ENCODE assay signal across 8 mouse cellular contexts in genomic region chr2:74825730-74826430, GRCm38 (mm10). TPM values are rescaled to one million over a fixed set of nuclear protein-coding genes. Genes with fewer than 3 reads are reported as not detected.
DNase-seq lines count a peak whose midpoint lies in the region; ATAC-seq and TF ChIP-seq lines count a peak whose summit lies in the region.

Gene Mtx2, plus strand, starts transcription at chr2:74825803.

- no peaks in the 10 kb centered on the region for H3K36me3 ChIP-seq in embryonic facial prominence, embryonic 13.5 days
- H3K36me3 ChIP-seq in heart, adult 2 months (ENCODE audit: control insufficient read depth, insufficient read depth, low read length) = no peaks in the 10 kb centered on the region

- peak within 1 kb of the TSS; percentile 84 for H3K4me3 ChIP-seq in embryonic facial prominence, embryonic 13.5 days
- peak within 1 kb of the TSS; percentile 95 for H3K4me3 ChIP-seq in heart, adult 2 months

- no peaks in the 10 kb centered on the region for H3K79me2 ChIP-seq in heart, adult 2 months (replicated peaks; ENCODE audit: control insufficient read depth, insufficient read depth, low read length)

- no peak for TF ChIP-seq EP300 in heart, adult 2 months (IDR thresholded peaks at IDR 0.05; ENCODE audit: insufficient read depth, low read depth, low read length)

- TF ChIP-seq POLR2A in heart, adult 2 months (IDR thresholded peaks at IDR 0.05; ENCODE audit: insufficient read depth, low read depth, low read length) = peak; percentile 60

- H3K4me2 ChIP-seq in embryonic facial prominence, embryonic 13.5 days = peak within 1 kb of the TSS; percentile 69

- WGBS in embryonic facial prominence, embryonic 13.5 days = under 1% methylated on average over 69 of the region's 74 CpGs
- under 1% methylated on average over 74 of the region's 74 CpGs for WGBS in heart, adult 2 months

- intact Hi-C loops in heart, adult 2 months (cut with DNase I) = loop anchor here (5.0 kb wide), 1 partner anchor 141 kb away; no protein-coding TSS in a partner anchor

- H3K4me1 ChIP-seq in embryonic facial prominence, embryonic 13.5 days = no peaks in the 10 kb centered on the region; the same call in 1 of the 2 replicates
- no peaks in the 10 kb centered on the region; the same call in 1 of the 2 replicates for H3K4me1 ChIP-seq in heart, adult 2 months (ENCODE audit: control insufficient read depth, insufficient read depth, low read length)

- no peak for TF ChIP-seq CTCF in heart, adult 2 months (IDR thresholded peaks at IDR 0.05)

- peak within 1 kb of the TSS; percentile 95 for H3K9ac ChIP-seq in embryonic facial prominence, embryonic 13.5 days
- H3K9ac ChIP-seq in heart, adult 2 months (ENCODE audit: low read depth, low read length) = peak within 1 kb of the TSS; percentile 80

- DNase-seq in 3T3-L1 (ENCODE audit: low read depth, low spot score) (peak; percentile 82), liver (peak; percentile 86)
- DNase-seq in adrenal gland, postnatal 36 days = peak; percentile 86 to 91
- DNase-seq in heart, adult 2 months = peak; percentile 84 to 87
- peak; percentile 85 for DNase-seq in kidney, adult 9 months
- DNase-seq in spleen, postnatal 4 days (ENCODE audit: low spot score in 2 of 2) = peak; percentile 67 to 86

- H3K27ac ChIP-seq in embryonic facial prominence, embryonic 13.5 days = peak within 1 kb of the TSS; percentile 89
- H3K27ac ChIP-seq in heart, adult 2 months = peak within 1 kb of the TSS; percentile 89

- H3K27me3 ChIP-seq in embryonic facial prominence, embryonic 13.5 days = peaks cover 14% of the 10 kb centered on the region
- H3K27me3 ChIP-seq in heart, adult 2 months (ENCODE audit: control insufficient read depth, insufficient read depth, low read length) = no peaks in the 10 kb centered on the region

- H3K9me3 ChIP-seq in embryonic facial prominence, embryonic 13.5 days = no peaks in the 10 kb centered on the region

- ATAC-seq in embryonic facial prominence, embryonic 13.5 days (ENCODE audit: insufficient number of reproducible peaks, insufficient read depth, low FRiP score, low TSS enrichment, low read depth) = peak; percentile 59
- ATAC-seq in monocyte, adult 5-6 weeks (replicated peaks; ENCODE audit: insufficient number of reproducible peaks, low FRiP score, low TSS enrichment, poor library complexity, severe bottlenecking) = peak; percentile 59; the same call in 1 of the 2 replicates

RNA-seq across cellular contexts. Expression of gene Mtx2, which starts in this region (rescaled TPM):
- total RNA-seq in adrenal gland, postnatal 36 days (2021) = 10 to 100 TPM; 64.7 to 98.5 TPM
- polyA plus RNA-seq in embryonic facial prominence, embryonic 13.5 days (2015; fragmentation: Nextera tagmentation; extraction: Ambion mirVana) = 120 and 131 TPM in 2 replicates
- total RNA-seq in heart, adult 2 months (2021) = 100 to 1,000 TPM; 110 to 114 TPM
- polyA plus RNA-seq in heart, adult 2 months (2012; rRNA removed) = 82.9 and 112 TPM in 2 replicates
- 12.6 to 28.7 TPM (median 26.8 TPM) in 3 replicates for total RNA-seq in monocyte, adult 5-6 weeks (2017)

Comparison
In these comparisons a context has a peak if more than half of its experiments do, and no peak if none do; other contexts are left out.
1. Peak in every context shown above with its lines: DNase-seq, ATAC-seq, H3K4me3 ChIP-seq and H3K27ac ChIP-seq.